Mouse (Mus musculus) E14TG2a.4 (cell line): ENCODE measurements around the gene Hypk.
A peak's percentile ranks its signal among the peaks of the same experiment; 100 is the strongest.
"Not testable (repeated sequence)": the region's sequence is repeated elsewhere in the genome, so short reads cannot be mapped to it uniquely, and the experiment has no call there.

Experiments used
- H3K27me3 ChIP-seq: 2 replicates; pipeline ENCODE4 v1.6.1; 2014; ENCODE audit warnings: low read length, control low read depth; ENCODE audit not compliant: insufficient read depth
- H3K36me3 ChIP-seq: 2 replicates; pipeline ENCODE4 v1.6.1; 2014; ENCODE audit warnings: low read length, control low read depth; ENCODE audit not compliant: insufficient read depth
- H3K4me1 ChIP-seq: replicated peaks from 2 replicates; pipeline ENCODE4 v1.6.1; 2014; ENCODE audit warnings: low read depth, low read length, control low read depth
- H3K4me3 ChIP-seq: replicated peaks from 2 replicates; pipeline ENCODE4 v1.5.1; 2014; ENCODE audit warnings: mild to moderate bottlenecking, low read length
- H3K9me3 ChIP-seq: 2 replicates; pipeline ENCODE4 v1.6.1; 2014; ENCODE audit warnings: low read length, control low read depth
- CTCF ChIP-seq: conservative IDR thresholded peaks from 2 replicates; pipeline ENCODE4 v1.5.1; 2014; ENCODE audit warnings: low read length
- NANOG ChIP-seq: IDR thresholded peaks from 2 replicates; pipeline ENCODE4 v1.6.1; 2014; ENCODE audit warnings: borderline replicate concordance, low read length, mixed read lengths
- POU5F1 ChIP-seq: IDR thresholded peaks from 2 replicates; pipeline ENCODE4 v1.6.1; 2014; ENCODE audit warnings: low read length, borderline replicate concordance

Gene Hypk

DNA sequence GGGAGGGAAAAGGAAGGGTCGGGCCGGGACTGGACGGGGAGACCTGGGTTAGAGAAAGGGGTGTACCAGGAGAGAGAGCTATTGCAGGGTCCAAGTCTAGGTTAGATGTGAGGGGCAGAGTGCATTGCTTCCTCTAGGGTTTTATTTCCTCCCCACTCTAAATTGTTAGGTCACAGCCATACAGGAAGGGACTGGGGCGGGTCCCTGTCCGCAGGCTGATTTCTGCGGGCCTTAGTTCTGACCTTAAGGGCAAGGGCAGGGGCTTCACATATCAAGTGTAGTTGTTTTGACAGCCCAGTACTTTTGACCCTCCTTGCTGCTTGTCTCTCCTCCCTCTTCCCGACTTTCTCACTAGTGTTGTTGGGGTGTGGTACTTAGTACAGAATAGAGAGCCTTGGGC lies 3.0 kb upstream of the Hypk start:
- peaks cover 48% of the 10 kb centered on the region for H3K36me3 ChIP-seq
- no peak for TF ChIP-seq POU5F1
- TF ChIP-seq CTCF: no peak
- TF ChIP-seq NANOG: no peak

DNA sequence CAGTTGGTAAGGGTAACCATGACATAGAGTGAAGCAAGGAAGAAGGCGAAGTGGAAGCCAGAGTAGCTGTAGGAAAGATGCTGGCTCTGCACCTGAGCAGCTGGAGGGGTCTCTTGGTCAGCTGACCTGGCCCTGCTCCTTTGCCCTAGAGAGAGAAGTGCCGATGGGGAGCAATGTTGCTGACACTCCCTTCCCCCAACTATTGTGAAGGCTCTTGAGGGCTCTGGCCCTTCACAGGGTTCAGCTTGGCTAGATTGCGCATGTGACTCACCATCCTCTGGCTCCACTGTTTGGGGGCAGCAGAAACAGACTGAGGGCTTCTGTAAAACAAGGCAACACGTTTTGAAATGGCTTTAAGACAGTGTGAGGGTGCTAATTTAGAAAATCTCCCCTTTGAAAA lies 729 bp upstream of the Hypk start:
- TF ChIP-seq CTCF (no peak), NANOG (no peak), POU5F1 (no peak)
- Histone ChIP-seq H3K36me3 (peaks cover 59% of the 10 kb centered on the region), H3K4me1 (peaks cover 68% of the 10 kb centered on the region), H3K27me3 (no peaks in the 10 kb centered on the region), H3K9me3 (no peaks in the 10 kb centered on the region), H3K4me3 (no peak overlapping the region; the same call in 1 of the 2 replicates)

More for the DNA sequence above, 3.0 kb upstream of the Hypk start:
- Histone ChIP-seq H3K27me3 (no peaks in the 10 kb centered on the region), H3K9me3 (no peaks in the 10 kb centered on the region), H3K4me1 (peaks cover 67% of the 10 kb centered on the region), H3K4me3 (peak overlapping the region; percentile 99)

- Histone ChIP-seq H3K36me3 (peaks cover 70% of the 10 kb centered on the region), H3K4me3 (no peak overlapping the region), H3K9me3 (no peaks in the 10 kb centered on the region), H3K4me1 (peaks cover 68% of the 10 kb centered on the region), H3K27me3 (no peaks in the 10 kb centered on the region)
- TF ChIP-seq NANOG (no peak), CTCF (no peak), POU5F1 (no peak)
These were observed 827 bp downstream of the Hypk start for GRCm38 (mm10) chr2:121453917-121454316.

DNA sequence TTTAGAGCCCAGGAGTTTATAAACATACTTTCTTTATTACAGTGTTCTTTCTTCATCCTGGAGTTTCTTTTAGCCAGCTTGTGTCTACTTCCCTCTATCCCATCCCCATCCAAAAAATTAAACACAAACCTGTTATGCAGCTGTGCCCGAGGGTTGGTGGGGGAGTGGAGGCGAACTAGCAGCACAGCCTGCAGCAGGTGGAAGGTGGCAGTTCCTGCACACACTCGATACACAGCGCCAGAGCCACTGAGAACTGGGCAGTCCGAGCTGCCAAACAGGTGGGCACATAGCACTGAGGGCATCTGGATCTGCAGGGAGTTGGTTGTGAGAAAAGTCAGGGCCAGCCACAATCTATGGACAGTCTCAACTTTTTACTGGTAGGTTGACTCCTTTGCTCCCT lies 2.4 kb downstream of the Hypk start:
- peaks cover 68% of the 10 kb centered on the region for H3K4me1 ChIP-seq
- H3K36me3 ChIP-seq: peaks cover 78% of the 10 kb centered on the region
- no peak overlapping the region for H3K4me3 ChIP-seq
- H3K9me3 ChIP-seq: no peaks in the 10 kb centered on the region
- TF ChIP-seq POU5F1 (no peak), CTCF (no peak), NANOG (no peak)
- H3K27me3 ChIP-seq: no peaks in the 10 kb centered on the region

DNA sequence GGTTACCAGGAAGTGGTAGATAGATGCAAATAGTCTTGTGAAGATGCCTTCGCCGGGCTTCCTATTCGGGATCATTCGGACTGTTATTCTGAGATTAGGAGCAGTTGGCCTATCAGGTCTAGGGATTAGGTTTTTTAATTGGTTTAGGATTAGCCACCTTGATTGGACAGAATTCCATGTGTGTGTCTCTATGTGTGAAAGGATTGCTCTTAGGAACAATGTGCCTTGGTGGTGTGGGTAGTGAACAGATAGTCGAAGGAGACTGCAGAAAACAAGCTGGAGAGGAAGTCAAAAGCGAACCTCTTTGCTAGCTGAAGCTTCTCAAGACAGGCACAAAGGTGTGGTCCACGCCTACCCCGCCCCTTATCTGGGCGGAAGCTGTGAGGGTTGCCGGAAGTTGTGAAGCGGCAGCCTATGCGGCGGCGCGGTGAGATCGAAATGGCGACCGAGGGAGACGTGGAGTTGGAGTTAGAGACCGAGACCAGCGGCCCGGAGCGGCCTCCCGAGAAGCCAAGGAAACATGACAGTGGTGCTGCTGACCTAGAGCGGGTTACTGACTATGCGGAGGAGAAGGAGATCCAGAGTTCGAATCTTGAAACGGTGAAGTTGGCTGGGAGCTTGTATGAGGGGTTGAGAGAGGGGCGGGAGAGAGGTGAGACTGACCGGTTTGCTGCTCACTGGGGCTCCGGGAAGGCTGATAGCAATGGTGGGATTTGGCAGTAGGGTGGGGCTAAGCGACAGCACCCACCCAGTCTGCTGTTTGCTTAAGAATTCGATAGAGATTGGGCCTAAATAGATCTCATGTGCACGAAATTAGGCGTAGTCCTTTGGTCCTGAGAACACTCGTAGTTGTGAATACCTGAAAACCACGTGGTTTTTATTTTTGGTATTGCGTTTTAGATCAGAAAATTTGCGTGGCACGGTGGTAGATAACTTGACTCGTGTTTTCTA lies 3.9 kb downstream of the Hypk start, which contains the start of gene Serinc4:
Gene Serinc4, minus strand, starts transcription at position 90 of the 951 bp plus-strand sequence.
- H3K9me3 ChIP-seq: no peaks in the 10 kb centered on the region
- TF ChIP-seq POU5F1: no peak
- TF ChIP-seq CTCF: no peak
- peaks cover 72% of the 10 kb centered on the region for H3K36me3 ChIP-seq
- H3K4me3 ChIP-seq: peak within 1 kb of the TSS; percentile 92
- H3K27me3 ChIP-seq: no peaks in the 10 kb centered on the region
- peaks cover 57% of the 10 kb centered on the region for H3K4me1 ChIP-seq

GRCm38 (mm10) chr2:121460071-121460470 lies 7.0 kb downstream of the Hypk start:
- Histone ChIP-seq H3K4me3 (no peak overlapping the region), H3K9me3 (no peaks in the 10 kb centered on the region), H3K4me1 (peaks cover 31% of the 10 kb centered on the region), H3K27me3 (no peaks in the 10 kb centered on the region), H3K36me3 (peaks cover 41% of the 10 kb centered on the region)
- TF ChIP-seq POU5F1: no peak
- TF ChIP-seq CTCF: no peak
- TF ChIP-seq NANOG: peak; percentile 29; the same call in 1 of the 2 replicates

DNA sequence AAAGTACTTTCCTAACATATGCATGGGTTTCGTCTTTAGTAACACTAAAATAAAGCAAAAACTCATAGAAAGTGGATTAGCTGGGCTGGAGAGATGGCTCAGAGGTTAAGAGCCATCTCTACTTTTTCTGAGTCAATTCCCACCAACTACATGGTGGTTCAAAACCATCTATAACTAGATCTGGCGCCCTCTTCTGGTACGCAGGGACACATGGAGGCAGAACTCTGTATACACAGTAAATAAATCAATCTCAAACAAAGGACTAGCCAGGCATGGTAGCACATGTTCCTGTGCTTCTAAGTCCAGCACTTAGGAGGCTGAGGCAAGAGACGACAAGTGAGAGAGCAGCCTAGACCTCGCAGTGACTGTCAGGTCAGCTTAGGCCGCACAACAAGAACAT lies 15.9 kb downstream of the Hypk start:
- H3K4me3 ChIP-seq, H3K4me1 ChIP-seq, H3K27me3 ChIP-seq, H3K9me3 ChIP-seq: not testable (repeated sequence)
- peaks cover 14% of the 10 kb centered on the region for H3K36me3 ChIP-seq

- TF ChIP-seq CTCF: 0 out of 2 replicates have a peak, but pooled peaks have one; percentile 7
- H3K27me3 ChIP-seq, H3K9me3 ChIP-seq: not testable (repeated sequence)
- Histone ChIP-seq H3K36me3 (peaks cover 14% of the 10 kb centered on the region), H3K4me1 (peaks cover 16% of the 10 kb centered on the region), H3K4me3 (peak overlapping the region; percentile 78)
These were observed 19.7 kb downstream of the Hypk start for GRCm38 (mm10) chr2:121472783-121473182.

GRCm38 (mm10) chr2:121473301-121474179 lies 20.4 kb downstream of the Hypk start, which contains the start of gene Mfap1b:
Gene Mfap1b, minus strand, starts transcription at chr2:121474067.
- Histone ChIP-seq H3K36me3 (peaks cover 12% of the 10 kb centered on the region), H3K4me3 (peak within 1 kb of the TSS; percentile 78), H3K4me1 (peaks cover 16% of the 10 kb centered on the region)
- H3K9me3 ChIP-seq, H3K27me3 ChIP-seq: not testable (repeated sequence)
